Mouse (Mus musculus) thymus, postnatal 14 days (tissue): ENCODE data around the gene P3h2.

Experiments
- DNase-seq: peaks from one replicate; pipeline ENCODE4 v3.0.0; 2021

The P3h2 gene

DNA sequence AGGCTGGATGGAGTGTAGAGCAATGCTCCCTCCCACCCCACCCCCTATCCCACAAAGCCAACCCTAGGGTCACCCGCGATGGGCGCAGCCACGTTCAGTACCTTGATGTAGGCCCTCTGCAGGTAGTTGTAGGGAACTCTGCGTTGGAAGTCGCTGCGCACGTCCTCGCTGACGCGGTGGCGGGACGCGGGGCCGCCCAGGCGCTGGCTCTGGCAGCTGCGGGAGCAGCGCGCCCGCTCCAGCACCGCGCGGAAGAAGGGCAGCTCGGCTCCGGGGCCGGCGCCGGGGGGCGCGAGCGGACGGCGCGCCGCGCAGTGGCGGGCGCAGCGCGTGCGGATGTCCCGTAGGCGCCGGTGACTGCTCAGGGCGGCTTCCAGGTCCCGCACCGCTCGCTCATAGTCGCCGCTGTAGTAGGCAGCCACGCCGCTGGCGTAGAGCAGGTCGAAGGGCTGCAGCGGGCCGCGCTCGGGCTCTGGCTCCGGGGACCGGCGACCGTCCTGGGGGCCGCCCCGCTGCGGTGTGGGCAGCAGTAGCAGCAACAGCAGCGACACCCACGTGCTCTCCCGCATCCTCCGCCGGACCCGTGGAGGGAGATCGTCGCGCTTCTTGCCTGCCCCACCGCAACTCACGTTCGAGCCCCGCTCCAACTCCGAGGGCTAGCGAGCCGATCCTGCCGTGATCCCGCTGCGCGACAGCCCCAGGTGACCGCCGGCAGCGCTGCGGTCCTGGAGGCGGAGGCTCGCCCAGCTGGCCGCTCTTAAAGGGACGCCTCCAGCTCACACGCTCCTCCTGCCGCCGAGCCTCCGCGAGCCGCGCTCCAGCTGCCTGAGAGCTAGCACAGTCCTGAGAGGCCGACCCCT lies at the start of gene P3h2:
Gene P3h2 (minus strand): TSS at position 670 of the 860 bp plus-strand sequence.
- peak; percentile 2 for DNase-seq

DNA sequence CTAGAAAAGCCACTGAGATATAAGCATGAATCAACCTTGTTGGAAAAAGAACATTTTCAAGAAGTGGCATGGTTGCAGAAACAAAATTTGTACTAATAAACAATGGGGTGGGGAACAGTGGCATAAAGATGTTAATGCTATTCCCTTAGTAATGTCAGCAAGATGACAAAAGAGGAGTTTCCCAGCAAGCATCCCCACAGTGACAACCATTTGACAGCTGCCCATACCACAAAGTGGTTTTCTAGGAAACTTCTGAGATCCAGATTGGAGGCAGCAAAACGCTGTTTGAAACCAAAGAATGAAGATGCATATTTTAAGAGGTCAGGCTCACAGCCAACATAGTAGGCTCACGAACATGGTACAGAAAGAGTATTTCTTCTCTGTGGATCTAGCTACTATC lies 46.7 kb upstream of the P3h2 start:
- no peak for DNase-seq

DNA sequence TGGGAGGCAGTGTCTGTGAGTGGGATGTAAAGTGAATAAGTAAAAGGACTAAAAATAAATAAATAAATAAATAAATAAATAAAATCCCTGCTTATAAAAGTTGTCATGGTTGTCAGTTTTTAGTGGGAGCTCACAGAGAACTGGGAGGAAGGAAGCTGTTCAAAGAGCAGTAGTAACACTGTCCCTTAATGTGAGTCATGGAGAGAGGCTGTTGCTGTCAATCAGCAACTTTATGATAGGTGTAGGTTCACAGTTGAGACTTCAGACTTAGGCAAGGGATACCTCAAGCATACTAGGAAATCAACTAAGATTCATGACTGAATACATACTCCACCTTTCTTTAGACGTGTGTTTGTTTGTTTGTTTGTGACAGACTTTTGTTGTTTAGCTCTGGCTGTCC lies 45.4 kb upstream of the P3h2 start:
- no peak for DNase-seq

DNA sequence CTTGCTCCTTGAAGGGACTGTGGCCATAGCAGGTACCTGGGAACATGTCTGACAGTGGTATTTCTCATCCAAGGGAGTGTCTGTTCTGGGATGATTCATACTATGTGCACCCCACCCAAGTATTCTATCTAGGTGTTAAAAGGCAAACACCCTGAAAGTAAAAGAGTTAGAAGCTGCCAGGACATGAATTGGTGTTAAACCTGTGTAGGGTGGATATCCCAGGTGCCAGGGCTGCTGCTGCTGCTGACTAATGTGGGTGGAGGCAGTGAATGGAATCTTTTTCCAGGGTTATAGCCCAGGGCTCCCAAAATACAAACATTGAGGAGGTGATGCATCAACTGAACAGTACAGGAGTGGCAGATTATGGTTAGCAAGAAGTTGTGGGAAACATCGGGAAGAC lies 41.3 kb upstream of the P3h2 start:
- no peak for DNase-seq

DNA sequence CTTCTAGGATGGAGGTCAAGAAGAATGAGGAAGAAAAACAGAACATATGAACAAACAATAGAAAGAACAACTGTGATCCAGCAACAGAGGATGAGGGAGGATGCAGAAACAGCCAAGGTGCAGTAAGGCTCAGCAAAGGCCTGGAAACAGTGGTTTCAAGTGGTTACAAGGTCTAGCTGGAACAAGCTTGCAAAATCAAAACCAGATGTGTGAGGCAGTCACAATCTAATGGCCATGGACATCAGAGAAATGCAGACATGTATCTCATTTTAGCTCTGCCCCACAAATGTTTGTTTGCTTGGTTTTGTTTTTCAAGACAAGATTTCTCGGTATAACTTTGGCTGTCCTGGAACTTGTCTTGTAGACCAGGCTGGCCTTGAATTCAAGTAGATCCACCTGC lies 25.5 kb upstream of the P3h2 start:
- DNase-seq, result no peak

DNA sequence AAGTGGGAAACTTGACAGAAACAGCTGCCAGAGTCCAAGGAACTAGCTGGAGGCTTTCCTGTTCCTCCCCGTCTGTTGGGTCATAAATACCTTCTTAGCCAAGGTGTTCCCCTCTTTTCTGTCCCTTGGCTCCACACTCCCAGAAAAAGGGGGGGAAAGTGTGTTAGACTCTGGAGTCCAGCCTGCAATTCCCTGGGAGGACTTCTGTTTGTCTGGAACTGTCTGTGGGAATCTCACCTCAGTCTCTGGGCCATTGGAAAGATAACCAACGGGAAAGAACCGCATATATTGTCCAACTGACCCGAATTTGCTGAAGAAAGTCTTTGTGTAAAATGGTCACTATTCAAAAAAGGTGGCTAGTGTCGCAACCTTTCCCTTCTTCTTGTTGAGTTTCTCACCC lies 1.0 kb upstream of the P3h2 start:
- DNase-seq, result no peak

DNA sequence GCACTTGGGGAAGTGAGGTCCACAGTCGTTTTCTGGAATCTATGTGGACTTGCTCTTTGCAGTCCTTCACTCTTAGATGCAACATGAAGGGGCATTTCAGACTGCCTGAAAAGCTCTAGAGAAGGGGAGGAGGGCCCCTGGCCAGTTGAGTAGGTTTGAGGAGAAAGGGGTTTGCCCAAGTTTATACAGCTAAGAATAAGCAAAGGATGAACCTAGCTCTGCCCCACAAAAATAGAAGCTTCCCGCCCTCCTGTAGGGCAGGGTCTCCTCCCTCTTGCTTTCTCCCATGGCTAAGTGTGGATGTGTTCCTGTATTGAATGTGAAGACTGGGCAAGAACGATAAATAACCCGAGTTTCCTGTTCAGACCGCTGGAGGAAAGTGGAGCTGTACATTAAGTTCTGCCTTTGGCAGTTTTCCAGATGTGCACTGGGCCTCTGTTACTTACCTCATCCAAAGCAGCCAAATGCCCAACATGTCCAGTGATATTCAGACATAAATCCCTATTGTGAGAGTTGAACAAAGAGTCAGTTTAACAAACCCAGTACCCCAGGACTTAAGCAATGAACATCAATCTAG lies 545 bp upstream of the P3h2 start:
- no peak for DNase-seq

DNA sequence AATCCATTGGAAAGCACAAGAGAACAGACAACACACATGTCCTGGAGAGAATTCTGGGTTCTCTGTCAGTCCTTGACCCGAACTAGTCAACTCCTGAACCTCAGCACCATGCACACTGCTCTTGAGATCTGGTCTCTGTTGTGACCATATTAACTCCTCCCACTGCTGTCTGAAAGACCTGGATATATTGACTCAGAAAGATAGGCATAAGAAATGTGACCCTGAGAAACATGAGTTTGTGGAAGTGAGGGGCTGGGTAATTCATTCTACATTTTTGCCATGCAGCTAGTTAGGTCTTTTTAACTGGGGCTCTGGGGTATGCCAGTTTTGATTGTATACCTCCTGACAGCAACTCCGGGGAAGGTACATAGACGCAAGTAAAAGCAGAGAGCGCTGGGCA lies 1.3 kb downstream of the P3h2 start:
- DNase-seq, result no peak

DNA sequence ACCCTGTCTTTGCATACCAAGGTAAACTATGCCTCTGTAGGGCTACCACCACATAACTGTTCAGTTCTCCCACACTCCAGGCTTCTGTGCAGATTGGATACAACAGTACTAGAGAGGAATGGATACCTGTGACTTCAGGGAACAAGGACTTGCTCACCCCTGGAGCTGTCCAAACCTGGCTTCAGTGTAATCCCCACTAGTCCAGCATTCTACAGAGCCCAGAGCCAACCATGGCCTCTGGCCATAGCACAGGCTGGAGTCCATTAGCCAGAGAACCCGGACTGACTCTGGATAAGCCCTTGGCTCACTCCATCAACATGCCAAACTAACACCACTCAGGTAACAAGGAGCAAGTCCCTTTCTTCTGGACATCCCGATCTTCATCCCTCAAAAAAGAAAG lies 2.7 kb downstream of the P3h2 start:
- no peak for DNase-seq

DNA sequence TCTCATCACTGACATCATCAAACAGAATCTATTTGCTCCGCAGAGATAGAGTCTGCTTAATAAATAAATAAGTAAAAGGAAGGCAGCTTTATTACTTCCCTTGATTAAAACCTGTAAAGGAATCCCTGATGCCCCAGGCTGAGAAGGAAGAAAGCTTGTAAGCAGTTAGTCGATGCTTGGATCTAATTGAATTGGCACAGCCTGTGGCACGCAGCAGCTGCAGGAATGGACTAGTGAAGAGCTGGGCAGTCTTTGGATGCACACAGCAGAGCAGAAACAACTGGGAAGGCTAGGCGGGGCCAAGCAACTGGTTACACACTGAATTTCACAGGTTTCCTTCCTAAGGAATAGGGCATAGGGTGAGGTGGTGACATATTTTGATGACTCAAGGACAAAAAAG lies 5.4 kb downstream of the P3h2 start:
- DNase-seq, result no peak

DNA sequence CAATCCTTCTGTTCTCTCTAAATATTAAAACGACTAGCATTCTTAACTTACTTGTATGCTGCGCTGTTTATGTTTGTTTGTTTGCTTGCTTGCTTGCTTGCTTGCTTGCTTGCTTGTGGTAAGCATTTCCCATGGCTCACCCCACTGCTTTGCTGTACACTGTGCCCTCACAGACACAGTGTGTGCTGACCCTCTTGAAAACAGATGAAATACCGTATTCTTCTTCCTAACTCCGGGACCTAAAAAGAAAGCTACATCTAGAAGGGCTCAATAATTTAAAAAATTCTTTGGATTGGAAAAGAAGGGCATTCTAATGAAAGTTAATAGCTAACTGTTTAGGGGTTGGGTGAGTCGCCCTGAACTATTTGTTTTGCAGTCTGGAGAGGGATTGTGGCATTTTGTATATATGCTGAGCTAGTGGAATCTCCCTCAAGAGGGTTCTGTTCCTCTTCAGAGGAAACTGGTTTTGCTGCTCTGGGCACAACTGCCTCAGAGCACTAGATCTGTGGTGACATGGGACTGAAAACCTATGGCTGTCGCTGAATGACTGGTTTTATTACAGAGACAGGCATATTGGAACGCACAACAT lies 9.8 kb downstream of the P3h2 start:
- DNase-seq, result no peak

DNA sequence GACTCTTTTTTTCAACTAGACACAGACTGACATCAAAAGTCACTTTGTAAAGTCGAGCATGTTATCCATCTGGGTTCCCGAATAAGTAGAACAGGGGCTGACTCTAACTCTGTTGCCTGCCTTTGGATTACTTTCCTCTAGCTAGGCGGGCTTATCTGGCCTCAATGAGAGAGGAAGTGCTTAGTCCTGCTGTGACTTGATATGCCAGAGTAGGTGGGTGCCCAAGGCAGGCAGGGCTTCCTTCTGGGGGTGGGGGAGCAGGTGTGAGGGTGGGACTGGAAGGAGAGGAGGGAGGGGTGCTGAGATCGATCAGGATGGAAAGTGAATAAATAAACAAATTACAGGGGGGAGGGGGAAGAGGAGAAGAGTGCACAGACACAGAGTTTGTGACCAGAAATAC lies 11.7 kb downstream of the P3h2 start:
- DNase-seq, result no peak

DNA sequence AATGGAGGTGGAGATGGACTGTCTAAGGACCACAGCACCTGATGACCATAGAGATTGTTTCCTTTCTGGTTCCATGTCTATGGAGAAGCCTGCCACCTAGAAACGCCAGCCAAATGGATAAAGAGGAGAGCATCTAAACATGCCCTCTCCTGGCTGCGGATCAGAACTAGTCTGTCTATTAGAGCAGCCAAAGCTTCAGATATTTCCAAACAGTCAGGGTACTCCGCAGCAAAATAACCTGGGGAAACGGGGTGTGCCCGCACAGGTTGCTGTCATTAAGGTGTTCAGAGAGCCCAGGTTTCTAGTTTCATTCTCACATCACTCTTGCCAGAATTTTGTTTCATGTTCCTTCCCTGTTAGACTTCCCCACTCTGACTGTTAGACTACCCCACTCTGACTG lies 16.6 kb downstream of the P3h2 start:
- no peak for DNase-seq

DNA sequence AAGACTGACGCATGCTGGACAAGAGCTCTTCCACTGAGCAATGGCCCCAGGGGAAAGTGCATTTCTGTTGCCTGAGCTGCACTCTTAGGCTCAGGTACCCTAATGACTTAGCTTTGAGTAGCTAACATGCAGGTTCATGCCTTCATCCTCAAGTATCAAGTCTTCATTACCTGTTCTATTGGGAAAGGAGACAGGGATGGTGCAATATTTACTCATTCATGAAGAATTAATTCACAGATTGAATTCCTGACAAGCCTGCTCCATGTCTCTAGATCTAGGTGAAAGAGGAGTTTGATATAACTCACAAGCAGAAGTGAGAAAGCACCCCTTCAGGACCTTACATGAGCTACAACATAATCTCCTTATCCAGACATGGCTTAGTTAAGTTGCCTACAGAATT lies 17.3 kb downstream of the P3h2 start:
- DNase-seq, result no peak

DNA sequence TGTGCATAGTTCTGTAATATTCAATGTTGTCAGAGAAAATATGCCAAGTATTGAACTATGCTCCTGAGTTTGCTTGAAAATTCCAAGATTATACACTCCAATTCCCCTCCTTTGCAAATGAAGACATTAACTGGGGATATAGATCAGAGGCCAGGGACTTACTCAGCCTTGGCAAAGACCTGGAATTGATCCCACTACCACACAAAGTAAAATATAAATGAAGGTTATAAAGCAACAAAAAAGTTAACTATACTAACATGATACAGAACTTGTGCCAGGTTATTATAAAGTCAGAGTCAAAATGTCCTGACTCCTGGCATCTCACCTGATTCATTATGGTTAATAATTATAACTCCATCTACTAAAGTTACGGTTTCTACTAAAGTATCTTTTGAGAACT lies 18.6 kb downstream of the P3h2 start:
- no peak for DNase-seq

DNA sequence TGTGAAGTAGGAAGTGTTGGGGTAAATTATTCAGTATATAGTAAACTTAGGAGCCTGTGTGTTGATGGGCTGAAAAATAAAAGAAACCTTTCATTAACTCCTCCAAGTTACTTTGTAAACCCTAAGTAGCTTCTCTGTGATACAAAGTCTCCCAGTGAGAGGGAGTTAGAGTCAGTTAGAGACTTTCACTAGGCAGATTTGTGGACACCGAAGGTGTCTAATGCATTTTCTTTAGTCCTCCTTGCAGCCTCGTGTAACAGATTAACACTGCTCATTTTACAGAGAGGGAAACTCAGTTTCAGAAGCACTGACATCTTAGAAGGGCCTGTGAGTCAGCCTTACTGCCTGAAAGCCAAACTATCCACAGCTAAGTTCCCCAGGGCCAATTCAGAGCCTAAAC lies 20.4 kb downstream of the P3h2 start:
- DNase-seq, result no peak

DNA sequence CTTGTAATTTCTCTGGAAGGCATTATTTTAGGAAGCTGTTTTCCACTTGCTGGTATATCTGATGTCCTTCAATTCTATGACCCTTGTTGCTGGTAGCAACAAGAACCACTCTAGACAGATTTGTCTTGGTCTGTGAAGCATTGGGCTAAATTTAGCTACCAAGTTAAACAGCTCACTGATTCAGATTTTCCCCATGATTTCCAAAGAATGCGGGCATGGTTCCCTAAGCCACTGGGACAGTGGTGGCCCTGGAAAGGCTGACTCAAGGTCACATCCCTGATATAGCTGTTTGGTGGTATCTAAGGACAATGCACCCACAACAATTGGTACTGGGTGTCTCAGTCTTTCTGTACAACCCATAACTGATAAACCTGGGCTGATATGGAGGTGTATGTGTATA lies 22.8 kb downstream of the P3h2 start:
- DNase-seq, result no peak

DNA sequence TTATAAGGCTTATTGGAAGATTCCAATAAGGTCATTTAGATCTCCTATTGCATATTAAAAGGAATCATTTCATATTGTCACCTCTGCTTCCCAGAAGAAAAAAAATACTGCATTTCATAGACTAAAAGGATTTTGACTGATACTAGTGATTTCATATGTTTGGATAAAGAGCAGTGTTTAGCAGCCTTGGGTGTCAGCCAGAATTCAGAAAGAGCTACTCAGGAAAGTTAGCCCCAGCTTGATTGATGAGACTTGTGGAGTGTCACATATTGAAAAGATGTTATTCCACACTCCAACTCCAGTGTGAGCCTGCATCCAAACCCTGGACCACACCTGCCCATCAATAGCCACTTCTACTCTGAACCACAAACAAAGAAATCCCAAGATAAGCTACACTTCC lies 23.2 kb downstream of the P3h2 start:
- no peak for DNase-seq

DNA sequence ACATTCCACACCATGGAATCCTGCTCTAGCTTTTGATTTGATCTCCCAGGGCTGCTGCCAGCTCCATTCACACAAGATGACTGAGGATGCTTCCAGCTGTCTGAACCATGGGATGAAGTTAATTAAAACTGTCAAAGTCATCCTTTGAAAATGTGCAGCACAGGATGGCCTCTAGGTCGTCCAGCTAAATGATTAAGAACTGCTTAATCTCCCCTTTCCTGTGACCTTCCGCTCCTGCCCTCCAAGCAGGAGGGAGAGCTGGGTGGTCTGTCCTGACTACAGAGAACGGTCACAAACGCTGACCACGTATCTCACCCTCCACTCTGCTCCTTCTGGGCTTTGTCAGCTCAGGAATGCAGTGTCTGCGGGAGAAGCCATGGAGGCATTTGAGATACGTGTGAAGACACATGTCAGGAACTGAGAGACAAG lies 26.6 kb downstream of the P3h2 start:
- no peak for DNase-seq

DNA sequence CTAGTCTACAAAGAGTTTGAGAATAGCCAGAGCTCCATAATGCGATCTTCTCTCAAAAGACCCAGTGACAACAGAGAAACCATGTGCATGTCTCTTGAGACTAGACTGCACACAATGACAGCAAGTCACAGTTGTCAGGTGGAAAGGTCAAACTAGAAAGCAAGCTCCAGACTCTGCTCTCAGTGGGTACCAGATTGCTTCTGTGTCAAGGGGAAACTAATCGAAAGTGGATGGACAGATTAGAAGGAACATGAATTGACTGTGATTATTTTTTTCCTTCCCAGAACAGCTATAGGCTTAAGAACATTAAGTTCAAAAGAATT lies 27.5 kb downstream of the P3h2 start:
- DNase-seq, result no peak

DNA sequence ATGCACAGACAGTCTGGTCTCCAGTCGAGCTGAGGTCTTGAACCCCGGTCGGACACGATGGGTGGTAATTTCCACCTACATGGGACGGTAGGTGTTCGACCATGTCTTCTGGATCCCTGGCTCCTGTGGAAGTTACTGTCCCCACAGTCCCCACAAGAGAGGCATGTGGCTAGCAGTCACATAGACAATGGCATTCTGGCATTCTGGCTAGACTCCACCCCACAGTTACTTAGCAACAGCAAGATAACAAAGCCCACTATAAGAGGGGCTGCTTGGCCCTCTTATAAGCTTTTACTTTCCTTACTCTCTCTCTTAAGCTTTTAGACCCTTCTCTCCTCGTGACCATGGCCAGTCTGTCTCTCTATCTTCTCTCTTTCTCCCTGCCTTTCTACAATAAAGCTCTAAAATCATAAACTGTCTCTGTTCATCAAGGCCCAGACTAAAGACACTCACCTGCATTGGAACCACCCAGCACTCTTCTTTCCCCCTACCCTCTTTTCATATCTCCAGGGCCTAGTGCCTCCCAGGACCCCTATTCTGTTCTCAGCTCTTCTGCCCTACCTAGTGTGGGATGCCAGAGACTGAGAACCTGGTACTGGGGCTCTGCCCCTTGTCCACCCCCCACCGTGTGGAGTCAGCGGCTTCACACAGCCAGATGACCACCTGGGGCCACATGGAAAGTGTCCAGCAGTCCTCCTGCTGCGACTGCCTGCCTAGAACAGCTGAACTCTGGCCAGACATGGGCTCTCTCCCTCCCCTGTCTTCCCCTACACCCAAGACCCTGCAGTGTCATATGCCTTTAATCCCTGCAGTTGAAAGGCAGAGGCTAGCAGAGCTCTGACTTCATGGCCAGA lies 28.1 kb downstream of the P3h2 start:
- no peak for DNase-seq

DNA sequence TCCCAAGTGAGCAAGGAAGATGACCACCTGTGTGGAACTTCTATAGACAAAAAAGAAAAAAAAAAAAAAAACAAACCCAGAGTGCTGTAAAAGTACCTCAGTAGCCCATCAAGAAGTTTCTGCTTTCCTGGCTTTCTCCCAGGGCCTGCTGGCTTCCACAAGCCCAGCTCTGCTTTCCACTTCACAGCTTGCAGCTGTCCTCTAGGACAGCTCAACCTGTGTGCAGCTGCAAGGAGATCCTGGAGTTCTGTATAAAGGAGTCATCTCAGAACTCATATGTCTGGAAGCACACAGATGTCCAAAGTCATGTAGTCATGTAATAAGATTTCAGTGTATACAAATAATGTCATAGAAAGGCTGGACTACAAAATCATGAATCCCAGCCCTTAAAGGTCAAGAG lies 30.5 kb downstream of the P3h2 start:
- DNase-seq, result no peak

DNA sequence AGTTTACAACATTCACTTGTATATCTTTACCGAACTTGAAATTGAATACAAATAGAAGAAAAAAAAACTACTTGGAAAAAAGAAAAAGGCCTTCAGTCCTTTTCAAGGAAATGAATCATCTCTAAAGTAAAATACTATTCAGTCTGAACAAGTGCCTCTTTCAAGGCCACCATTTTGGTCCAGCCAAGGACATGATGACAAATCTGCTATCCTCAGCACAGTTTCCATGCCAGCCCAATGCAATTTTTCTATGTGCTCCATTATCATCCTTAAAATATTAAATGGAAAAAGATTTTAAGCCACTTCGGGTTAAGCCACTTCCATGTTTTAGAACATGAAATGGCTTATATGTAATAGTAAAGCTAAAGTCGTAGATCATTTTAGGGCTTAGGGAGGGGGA lies 35.2 kb downstream of the P3h2 start:
- no peak for DNase-seq

DNA sequence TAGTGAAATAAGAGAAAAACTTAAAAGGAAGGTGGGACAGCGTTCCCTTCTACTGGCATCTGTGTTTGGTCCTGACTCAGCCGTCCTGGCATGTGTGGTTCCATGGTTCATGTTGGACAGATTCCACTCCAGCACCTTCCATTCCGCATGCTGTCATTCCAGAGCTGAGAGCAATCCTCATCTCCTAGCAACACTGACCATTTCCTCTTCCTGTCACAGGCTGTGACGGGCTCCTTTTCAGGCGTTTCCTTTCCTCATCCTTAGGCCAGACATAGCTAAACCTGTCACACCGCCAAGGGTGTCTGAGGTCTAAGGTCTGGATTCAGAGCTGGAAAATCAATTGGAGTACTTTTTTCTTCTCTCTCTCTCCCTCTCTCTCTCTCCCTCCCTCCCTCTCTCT lies 40.5 kb downstream of the P3h2 start:
- DNase-seq, result no peak
